Mouse (Mus musculus) spleen, adult 18-20 months (tissue): ENCODE measurements at regions not wholly inside any gene's neighbourhood (a gene's known extent, or its start where the extent isn't known, plus 50 kb on each side); places are given as distances from the start of the nearest gene placed in this dataset.

Experiments
- DNase-seq, 2 experiments: peaks; one replicate each; pipeline ENCODE4 v3.0.0; 2022; ENCODE audit warnings: mixed read lengths in 2 of 2

DNA sequence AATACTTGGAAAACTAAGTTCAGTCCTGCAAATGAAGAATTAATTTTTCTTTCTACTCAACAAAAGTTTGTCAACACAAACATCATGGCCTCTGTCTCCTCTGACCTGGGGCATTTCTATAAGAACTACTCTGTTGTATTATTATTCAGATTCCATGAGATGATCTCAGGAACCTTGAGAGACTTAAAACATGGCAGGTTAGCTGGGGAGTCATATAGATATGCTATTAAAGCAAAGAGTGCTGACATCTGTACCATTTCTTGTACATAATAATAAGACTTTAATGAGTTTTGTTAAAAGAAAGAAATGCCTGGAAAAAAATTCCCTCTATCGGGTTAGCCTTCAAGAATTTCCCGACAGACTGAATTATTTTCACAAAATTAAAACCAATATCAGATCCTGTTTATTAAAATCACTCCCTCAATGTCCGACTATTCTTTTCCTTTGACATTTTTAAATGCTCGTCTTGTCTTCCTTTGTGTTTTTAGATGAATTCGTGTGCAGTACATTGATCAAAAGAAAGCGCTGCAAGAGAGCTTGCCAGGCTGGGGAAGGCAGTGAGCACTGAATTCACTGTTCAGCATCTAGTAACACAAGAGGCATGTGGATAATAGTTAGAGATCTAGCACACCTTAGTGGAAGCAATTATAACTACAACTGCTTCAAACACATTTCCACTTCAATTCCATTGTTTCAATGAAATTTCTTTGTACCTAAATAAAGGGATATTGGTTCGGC, 145.0 kb upstream of the Cxadr start:
- DNase-seq: no peak

DNA sequence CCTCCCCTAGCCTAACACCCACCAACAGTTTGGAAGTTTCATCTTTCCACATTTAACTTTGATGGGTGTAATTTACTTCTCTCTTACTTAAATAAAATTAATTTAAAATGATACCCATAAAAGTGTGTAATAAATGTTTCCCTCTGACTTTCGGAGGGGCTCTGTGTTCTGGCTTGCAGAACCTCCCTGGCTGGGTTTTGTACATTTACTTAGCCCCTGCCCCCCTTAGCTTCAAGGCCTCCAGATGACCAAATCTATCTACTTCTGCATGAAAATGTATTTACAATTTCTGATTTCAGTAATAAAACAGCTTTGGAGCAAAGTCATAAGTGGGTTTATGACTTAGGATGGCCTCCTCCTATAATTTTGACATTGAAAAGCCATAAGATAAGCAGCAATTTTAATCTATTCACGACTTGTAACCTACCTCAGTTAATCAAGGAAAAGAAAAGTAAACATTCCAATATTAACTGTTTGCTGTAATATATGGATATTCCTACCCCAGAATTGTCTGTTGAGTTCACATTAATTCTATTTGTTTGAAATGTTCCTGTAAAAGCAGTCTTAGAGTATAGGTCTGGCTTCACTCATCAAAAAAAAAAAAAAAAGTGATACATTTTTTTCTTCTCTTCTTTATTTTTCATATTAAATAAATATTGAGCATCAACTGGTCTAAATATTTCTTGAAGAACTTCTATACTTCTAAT, 147.2 kb upstream of the Cxadr start:
- no peak for DNase-seq

DNA sequence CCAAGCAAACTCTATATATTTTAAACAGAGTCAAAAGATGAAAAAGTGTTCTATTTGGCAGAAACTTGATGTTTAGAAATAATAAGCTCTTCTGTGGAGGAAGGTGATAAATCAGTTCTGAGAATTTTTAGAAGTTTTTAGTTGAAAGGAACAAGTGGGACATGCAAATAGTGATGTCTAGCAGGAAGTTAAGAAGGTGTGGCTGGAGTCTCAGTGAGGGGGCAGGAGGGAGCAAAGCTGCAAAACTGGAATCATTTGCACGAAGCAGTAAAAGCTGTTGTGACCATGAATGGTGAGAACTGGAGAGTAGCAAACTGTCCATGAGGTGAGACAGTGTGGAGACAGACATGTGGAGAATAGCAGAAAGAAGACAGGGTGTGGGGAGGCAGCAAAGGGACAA, 157.1 kb upstream of the Cxadr start:
- no peak for DNase-seq

DNA sequence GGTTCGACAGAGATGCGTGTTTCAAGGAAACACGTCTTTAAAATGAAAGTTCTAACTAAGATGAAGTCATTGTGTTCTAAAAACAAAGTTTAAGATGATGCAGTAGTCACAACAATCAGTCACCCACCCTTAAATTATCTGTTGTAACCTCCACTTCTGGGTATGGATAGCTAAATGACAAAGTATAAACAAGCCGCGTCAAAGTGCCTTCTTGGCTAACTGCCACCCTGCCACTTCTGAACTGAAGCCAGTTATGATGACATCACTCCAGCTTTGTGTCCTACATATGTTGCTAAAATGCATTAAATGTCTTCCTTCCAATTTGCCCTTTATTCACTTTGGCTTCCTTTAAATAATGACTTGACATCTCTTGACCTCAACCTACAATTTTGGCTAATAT, 165.8 kb upstream of the Cxadr start:
- DNase-seq: no peak

DNA sequence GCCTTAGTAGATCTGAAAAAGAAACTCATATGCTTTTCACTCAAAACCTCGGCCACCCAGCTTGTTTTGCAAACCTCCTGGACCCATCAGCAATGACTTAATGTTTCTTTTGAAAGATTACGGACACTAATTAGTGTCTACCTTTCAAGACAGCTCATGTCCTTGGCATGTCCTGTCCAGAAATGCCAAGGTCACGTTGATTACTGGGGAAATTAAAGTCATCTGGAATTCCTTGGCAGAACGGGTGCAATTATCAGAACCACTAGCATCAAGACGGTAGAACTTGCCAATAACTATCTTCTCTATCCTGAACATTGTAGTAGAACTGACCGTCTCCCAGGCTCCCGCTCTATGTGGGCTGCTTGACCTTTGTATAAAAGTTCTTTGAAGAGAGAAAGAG, 166.8 kb upstream of the Cxadr start:
- no peak for DNase-seq

DNA sequence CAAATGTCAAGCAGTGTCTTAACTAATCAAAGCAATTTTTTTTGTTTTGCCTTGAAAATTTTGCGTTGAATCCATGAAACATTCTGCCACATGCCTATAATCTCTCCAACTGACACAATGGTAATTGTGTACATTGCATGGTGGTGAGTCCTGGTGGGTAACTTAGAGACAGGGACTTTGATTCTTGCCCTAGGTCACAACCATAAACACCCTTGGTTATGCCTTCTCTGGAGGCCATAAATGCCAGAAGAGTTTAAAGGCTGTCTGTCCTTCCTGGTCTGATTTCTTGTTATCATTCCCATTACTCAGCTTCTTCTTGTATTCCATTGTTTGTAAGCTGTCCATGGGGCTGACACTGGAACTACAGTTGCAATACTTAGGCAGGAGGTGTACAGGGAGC, 179.6 kb upstream of the Cxadr start:
- DNase-seq: no peak

DNA sequence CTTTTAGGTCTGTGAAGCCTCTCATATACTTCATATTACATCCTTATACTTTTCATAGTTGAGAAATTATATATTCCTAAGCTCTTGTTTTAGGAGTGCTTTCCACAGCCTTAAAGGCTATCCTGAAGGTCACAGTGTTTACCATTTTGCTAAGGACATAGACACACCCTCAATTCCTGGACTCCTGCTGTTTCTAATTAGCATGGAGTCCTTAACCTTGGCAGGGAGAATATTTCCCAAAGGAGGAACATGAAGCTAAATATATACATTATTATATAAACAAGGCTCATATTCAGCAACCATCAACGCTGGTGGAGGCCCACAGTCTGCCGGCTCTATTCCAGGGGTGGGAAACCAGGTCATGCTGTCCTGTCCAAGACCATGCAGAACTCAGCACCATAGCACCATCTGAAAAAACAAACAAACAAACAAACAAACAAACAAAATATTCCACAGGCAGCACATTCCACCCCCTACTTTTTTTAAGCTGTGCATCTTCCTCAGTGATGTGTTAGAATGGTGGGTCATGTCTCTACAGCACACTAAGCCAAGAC, 180.9 kb upstream of the Cxadr start:
- DNase-seq: no peak

DNA sequence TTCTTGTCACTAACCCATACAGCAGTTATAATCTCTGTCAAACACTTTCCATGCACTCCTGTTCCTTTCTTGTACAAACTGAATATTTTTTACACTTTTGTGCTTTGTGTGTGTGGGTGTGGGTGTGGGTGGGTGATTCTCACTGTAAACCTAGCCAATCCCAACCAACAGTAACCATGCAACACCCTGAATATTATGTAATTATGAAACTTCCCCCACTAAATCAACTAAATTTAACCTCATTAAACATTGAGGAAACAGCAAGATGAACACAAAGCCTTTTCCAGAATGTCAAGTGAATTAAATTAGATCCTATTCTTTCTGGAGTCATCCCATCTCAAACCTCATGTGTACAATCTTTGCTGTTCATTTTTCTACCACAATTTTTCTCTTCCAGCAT, 197.0 kb upstream of the Cxadr start:
- DNase-seq: no peak

DNA sequence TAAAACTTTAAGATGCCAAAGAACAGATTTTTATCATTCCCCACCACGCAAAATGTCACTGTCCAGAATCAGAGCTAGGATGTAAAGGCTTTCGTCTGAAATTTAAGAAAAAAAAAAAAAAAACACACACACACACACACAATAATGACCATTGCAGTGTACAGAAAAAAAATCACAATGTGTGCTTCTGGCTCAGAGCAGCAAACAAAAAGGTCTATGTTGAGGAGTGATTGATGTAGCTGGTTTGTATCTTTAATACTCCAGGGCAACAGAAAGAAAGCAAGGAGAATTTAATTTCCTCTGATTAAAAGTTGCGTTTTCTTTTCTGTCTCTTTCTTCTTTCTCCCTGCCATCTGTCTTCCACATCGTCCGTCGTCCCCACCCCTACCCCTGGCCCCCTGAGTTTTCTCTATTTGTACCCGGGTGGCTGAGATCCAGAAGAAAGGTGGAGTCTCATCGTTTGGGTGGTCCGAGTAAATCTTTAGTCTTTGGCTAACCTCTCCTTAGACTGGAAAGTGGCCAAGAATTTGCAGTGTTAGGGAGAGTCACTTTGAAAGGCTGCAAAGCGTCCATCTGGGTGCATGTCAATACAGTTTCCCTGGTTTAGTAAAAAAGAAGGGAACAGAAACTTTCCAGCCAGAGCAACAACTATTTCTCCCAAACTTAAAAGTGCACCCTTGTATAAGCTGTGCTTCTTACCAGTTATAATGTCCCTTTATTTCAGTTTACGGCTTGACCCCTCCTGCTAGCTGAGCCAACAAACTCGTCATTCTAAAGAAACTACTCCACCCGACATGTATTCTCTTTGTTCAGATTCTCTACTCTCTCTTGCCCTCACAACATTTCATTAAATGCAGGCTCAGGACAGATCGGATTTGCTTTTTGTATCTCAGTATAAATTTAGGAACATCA, 199.6 kb upstream of the Cxadr start:
- DNase-seq: no peak

DNA sequence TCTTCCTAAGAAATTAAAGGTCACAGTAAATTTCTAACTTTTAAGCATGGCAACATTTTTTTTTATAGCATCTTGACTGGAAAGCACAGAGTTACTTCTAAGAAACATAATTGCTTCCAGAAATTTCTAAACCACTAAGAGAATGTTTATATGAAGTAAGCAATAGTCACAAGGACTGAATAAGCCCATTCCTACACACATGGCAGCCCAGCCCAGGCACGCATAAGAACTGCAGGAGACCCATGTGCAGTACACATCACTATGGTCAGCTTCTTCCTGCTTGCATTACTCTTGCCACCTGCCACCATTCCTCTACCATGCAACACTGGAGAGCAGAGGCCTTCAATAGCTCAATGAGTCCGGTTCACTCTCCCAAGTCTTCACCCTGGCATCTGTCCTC, 201.4 kb upstream of the Cxadr start:
- DNase-seq: no peak

DNA sequence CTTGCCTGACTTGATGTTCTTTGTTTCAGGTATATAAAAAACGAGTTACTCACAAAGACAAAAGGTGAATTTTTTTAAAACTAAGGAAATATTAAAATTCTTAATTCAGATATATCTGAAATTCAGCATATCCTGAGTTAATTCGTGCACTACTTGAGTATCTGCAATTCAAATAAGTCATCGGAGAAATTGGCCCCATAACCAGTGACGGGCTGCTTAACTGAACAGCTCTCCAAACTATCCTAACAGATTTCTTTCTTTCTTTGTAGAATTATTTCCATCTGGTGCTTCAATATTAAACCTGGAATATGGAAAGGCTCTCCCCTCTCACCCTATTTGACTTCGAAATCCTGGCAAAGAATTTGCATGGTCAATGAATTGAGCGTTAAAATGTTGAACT, 202.2 kb upstream of the Cxadr start:
- no peak for DNase-seq

DNA sequence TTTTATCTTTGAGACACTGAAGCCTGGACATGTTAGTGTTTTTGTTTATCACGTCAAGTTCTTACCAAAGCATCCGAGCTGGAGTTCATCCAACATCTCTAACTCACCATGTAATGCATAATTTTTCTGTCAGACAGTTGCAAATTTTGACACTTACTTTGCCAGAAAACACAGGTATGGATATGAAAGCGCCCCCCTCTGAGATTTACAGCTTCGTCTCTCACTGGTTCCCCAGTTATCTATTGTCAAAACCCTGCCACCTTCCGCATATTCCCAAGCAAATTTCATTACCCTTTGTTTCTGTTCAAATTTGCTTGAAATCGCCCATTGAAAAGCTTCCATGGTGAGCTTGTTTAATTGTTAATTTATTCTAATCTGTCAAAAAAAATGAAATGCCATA, 202.7 kb upstream of the Cxadr start:
- DNase-seq: no peak

DNA sequence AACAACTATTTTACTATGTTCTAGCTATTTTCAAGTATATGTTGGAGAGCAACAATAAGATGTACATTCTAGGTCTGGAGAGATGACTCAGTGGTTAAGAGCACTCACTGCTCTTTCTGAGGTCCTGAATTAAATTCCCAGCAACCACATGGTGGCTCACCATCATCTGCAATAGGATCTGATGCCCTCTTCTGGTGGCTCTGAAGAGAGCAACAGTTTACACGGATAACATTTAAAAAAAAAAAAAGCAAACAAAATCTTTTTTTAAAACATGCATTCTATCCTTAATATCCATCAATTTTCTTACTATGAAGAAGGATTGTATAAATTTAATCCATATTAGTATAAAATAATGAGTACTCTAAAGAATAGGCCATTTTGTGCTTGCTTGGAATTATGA, 204.7 kb upstream of the Cxadr start:
- no peak for DNase-seq

DNA sequence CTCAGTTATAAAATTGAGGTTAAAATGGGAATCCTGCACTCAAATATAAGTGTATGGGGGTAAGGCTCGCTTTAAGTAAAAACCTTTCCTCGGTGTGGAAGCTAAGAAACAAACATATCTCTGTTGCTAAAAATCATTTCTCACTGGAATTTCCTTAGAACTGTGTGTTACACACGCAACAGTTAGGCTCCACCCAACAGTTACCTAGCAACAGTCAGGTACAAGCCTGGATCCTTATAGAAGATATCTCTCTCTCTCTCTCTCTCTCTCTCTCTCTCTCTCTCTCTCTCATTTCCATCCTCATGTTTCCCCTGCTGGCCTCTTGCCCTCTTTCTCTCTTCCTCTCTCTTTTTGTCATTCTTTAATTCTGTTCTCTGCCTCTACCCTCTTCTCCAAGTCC, 211.1 kb upstream of the Cxadr start:
- no peak for DNase-seq

DNA sequence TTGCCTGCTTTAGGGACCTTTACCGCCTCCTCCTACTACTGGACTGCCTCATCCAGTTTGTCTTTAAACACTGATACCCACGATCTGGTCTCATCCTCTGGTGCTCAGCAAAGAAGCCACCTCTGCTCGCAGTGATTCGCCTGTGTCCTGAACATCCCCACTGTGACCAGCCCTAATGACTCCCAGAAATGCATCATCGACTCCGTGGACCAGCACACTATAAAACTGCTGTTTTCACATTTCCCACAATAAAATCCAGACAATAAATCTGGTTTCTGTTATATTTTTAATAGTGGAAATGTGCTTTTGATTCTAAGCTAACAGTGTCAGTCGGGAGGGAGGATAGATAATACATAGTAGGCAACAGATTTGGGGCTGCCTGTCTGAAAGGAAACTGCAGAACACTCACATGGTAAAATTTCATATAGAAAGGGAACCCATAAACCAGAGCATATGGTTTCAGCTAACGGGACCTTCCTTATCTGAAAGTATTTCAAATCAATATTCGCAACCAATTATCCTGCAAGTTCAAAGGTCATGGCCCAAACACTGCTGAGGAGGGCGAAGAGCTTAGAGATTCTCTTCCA, 233.7 kb upstream of the Cxadr start:
- DNase-seq: no peak

DNA sequence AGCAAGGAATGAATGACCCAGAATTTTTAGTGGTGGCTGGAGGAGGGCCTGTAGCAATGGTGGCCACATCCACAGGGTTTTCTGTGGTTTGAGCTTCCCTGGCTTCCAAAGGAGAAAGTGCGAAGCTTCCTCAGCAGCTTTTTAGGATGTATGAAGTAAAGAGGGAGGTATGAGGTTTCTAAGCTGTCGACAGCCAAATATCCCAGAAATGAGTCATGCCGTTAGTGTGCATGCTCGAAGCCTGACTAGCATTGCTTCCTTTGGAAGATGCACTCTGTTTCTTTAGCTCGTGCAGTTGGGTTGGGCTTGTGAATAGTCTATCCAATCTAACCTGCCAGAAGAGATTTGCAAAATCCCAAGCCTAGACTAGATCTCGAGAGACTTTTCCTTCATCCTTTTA, 240.8 kb upstream of the Cxadr start:
- no peak for DNase-seq

DNA sequence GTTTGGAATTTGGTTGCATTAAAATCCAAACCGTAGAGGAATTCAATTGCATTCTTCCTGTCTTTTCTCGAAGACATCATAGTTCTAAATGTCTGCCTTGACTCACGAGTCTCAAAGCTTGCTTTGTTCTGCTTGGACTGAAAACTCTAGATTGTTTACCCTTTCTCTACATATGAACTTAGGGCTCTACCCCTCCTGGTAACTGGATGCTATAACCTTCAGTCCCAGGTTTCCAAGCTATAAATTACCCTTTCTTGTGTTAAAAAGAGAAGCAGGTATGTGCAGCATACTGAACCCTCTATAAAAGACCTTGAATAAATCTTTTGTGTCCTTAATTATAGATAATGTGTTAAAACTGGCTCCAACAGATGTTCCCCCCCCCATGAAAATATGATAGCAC, 243.7 kb upstream of the Cxadr start:
- DNase-seq: no peak

DNA sequence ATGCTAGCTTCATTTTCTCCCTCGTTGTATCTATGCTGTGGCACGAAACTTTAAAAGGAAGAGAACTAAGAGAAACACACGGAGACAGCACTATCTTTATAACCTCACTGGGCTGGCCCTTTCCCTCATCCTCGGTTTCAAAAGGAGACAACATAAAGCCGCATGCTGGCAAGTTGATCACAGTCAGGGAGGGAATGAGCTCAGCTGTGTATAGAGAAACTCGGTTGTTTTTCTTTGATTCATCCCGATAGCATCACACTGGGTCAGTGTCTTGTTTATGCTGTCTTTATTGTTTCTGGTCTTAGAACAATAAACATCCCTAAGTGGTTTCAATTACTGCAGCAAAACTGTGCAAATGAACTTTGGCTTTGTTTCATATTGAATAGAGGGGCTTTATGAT, 249.2 kb upstream of the Cxadr start:
- DNase-seq: no peak

DNA sequence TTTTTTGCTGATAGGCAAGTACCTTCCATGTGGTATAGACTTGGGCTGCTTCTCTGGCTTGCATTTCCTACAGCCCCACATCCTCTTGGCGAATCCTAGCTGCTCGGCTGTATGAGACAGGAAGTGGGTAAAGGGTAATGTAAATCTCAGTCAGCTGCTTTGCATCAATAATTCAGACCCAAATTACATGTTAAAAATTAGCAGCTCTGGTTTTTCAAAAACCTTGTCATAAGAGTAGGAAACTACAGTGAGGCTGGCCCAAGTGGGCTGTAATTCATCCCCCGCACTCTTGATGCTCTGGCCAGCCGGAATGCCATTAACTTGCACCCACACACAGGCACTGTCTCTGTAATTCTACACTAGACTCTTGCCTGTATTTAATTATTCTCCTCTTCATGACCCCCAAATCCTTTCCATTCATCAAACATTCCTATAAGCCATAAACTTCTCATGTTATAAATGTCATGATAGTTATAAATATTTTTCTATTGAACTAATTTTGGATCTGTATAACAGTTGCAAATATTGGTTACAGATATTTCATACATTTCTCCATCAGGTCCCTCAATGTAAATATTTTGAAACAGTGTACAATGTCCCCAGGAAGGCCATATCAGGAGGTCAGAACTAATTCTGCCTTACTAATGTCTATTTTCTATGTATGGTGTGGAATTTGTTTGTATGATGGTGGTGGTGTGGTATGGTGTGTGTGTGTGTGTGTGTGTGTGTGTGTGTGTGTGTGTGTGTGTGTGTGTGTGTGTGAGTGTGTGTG, 261.0 kb upstream of the Cxadr start:
- DNase-seq: no peak

DNA sequence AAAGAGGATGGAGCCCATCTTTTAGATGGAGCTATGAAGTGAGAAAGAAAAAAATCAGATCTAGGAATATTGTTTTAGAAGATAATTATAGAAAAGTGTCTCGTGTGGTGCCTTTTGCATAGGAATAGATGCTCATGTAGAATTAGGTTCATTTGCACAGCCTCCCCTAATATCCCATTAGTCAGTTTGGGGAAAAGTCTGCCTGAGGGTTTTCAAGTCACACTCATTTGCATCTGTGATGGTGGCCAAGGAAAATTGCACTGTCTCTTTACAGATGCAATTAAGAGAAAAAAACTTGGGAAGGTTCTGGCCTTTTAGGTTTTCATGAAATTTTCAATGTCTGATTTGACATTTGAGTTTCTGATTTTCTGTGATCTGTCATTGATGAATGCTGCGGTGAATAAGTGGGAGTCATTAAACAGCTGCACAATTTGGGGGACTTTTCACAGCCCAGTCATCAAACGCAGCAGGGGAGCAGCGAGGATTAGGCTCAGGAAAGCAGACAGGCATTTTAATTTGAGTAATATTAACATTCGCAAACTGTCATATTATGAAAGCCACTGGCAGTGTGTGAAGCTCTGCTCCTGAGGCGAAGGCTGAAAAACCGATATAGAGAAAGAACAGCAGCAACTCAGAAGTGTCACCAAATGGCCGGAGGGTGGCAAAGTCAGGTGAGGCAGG, 281.5 kb upstream of the Cxadr start:
- no peak for DNase-seq

DNA sequence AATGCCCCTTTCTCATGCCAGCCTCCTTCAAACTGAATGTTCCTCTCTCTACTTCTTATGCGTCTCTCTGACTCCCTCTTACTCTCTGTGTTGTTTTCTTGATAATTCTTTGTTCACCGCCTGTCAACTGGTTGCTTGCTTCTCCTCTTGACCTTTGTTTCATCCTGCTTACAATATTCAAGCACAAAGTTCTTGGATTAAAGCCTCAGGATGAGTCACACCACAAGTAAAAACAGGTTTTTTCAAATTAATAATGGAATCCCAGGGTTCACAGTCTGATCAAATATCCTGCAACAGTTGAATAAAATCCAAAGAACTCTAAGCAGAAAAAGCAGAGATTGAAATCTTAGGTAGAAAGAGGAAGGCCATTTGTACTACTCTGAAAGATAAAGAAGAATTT, 285.9 kb upstream of the Cxadr start:
- no peak for DNase-seq
